Mouse (Mus musculus) hindbrain, embryonic 15.5 days (tissue): ENCODE measurements around the gene Sft2d2. TPM values are rescaled to one million over a fixed set of nuclear protein-coding genes. Genes with fewer than 3 reads are reported as not detected.

Experiments
- ATAC-seq: fragments of 200-750 bp; cut with Nextera tagmentation; 2 replicates; pipeline ENCODE4 v1.8.0; 2017; ENCODE audit warnings: low read depth, moderate number of reproducible peaks, moderate TSS enrichment; ENCODE audit not compliant: low FRiP score
- H3K27ac ChIP-seq: fragments of 300-500 bp; sonication (generic); replicated peaks from 2 replicates; pipeline ENCODE4 v1.5.1; 2015; ENCODE audit warnings: mild to moderate bottlenecking, inconsistent platforms
- H3K27me3 ChIP-seq: fragments of 300-500 bp; sonication (generic); 2 replicates; pipeline ENCODE4 v1.6.1; 2015; ENCODE audit warnings: control low read depth, inconsistent platforms
- H3K36me3 ChIP-seq: fragments of 300-500 bp; sonication (generic); 2 replicates; pipeline ENCODE4 v1.6.1; 2015; ENCODE audit warnings: control low read depth, inconsistent platforms
- H3K4me1 ChIP-seq: fragments of 300-500 bp; sonication (generic); replicated peaks from 2 replicates; pipeline ENCODE4 v1.6.1; 2015; ENCODE audit warnings: control low read depth, inconsistent platforms
- H3K4me2 ChIP-seq: fragments of 300-500 bp; sonication (generic); 2 replicates; pipeline ENCODE4 v1.6.1; 2015; ENCODE audit warnings: moderate library complexity, mild to moderate bottlenecking, inconsistent platforms
- H3K4me3 ChIP-seq: fragments of 300-500 bp; sonication (generic); 2 replicates; pipeline ENCODE4 v1.5.1; 2015; ENCODE audit warnings: mild to moderate bottlenecking, inconsistent platforms
- H3K9ac ChIP-seq: fragments of 300-500 bp; sonication (generic); 2 replicates; pipeline ENCODE4 v1.6.1; 2015; ENCODE audit warnings: inconsistent platforms
- H3K9me3 ChIP-seq: fragments of 300-500 bp; sonication (generic); 2 replicates; pipeline ENCODE4 v1.6.1; 2016; ENCODE audit warnings: control low read depth, inconsistent platforms
- WGBS: fragments of 180-500 bp; shearing (Covaris S2); methylation state at CpG from one replicate; pipeline ENCODE4 v1.1.7; 2015; 5-methylcytosine and 5-hydroxymethylcytosine counted together
- polyA plus RNA-seq: library from polyadenylated mRNA; unstranded; fragments of >200 nt; fragmentation: Nextera tagmentation; extraction: Ambion mirVana; gene quantifications from 2 replicates; pipeline ENCODE4 v1.2.1, GENCODE M21; 2015

Sft2d2 gene
- polyA plus RNA-seq, 1 experiment from 2014 or later: 7.3 TPM

GRCm38 (mm10) chr1:165188806-165189580, 5.2 kb downstream of the Sft2d2 start:
- Histone ChIP-seq H3K4me1 (peaks cover 7% of the 10 kb centered on the region), H3K9me3 (no peaks in the 10 kb centered on the region), H3K4me3 (no peak overlapping the region), H3K9ac (no peak overlapping the region), H3K36me3 (no peaks in the 10 kb centered on the region), H3K27me3 (no peaks in the 10 kb centered on the region), H3K27ac (no peak overlapping the region), H3K4me2 (no peak overlapping the region)
- WGBS: 84% methylated on average over 10 of the region's 10 CpGs
- no peak for ATAC-seq

DNA sequence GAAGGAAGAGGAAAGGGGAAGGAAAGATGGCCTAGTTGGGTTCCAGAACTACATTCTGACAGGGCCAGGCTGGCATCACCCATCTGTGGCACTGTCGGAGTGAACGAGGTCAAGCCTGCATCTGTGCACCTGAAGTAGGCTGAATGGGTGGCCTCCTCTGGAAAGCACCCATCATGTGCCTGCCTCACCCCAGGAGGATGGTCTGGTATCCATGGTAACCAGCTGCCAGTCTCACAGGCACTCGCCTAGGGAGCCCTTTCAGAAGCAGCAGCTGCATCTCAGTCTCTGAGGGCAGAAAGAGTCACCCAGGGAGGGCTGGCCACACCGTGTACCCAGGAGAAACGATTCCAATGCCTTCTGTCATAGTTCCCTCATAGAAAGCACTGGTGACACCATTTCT, 6.9 kb downstream of the Sft2d2 start:
- H3K4me2 ChIP-seq: no peak overlapping the region
- no peak overlapping the region for H3K4me3 ChIP-seq
- peak; percentile 61; the same call in 1 of the 2 replicates for ATAC-seq
- H3K9me3 ChIP-seq: no peaks in the 10 kb centered on the region
- no peaks in the 10 kb centered on the region for H3K27me3 ChIP-seq
- no peaks in the 10 kb centered on the region for H3K36me3 ChIP-seq
- H3K4me1 ChIP-seq: peaks cover 4% of the 10 kb centered on the region; the same call in 1 of the 2 replicates
- WGBS: 48% methylated on average over 5 of the region's 5 CpGs
- H3K9ac ChIP-seq: no peak overlapping the region
- no peak overlapping the region for H3K27ac ChIP-seq

DNA sequence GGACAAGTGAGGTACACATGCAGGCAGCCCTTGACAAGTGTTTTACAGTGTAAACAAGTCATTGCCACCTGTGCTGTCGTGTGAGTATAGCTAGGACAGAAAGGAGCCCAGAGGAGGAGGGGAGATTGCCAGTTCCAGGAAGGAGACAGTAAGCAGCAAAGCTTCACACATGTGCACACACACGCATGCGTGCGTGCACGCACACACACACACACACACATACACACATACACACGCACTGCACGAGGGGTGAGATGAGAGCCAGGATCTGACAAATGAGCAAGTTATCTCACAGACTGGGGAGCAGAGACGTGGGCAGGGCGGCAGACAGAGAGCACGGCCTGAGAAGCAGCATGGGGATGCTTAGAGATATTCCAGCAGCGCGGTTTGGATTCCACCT, 7.7 kb downstream of the Sft2d2 start:
- Histone ChIP-seq H3K4me1 (peaks cover 4% of the 10 kb centered on the region; the same call in 1 of the 2 replicates), H3K27ac (no peak overlapping the region), H3K9ac (no peak overlapping the region), H3K27me3 (no peaks in the 10 kb centered on the region), H3K4me3 (no peak overlapping the region), H3K9me3 (no peaks in the 10 kb centered on the region), H3K36me3 (no peaks in the 10 kb centered on the region), H3K4me2 (no peak overlapping the region)
- ATAC-seq: no peak
- WGBS: 84% methylated on average over 12 of the region's 12 CpGs

DNA sequence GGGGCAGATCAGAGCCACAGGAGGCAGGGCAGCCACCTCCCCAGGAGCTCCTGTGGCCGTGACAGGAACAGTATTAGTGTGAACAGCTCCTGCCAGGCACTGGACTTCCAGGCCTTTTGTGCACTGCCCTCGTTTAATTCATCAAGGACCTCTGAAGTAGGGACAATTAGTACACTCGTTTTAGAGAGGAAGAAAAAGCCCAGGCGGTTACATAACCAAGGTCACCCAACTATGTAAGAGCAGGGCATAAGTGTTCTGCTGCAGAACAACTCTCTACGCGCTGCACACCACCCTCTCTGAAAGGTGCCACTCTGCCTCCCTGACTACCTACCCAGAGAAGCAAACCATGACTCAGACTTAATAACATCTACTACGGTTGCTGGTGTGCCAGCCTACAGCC, 9.1 kb downstream of the Sft2d2 start:
- H3K4me3 ChIP-seq: no peak overlapping the region
- H3K27me3 ChIP-seq: no peaks in the 10 kb centered on the region
- no peak for ATAC-seq
- peaks cover 4% of the 10 kb centered on the region; the same call in 1 of the 2 replicates for H3K4me1 ChIP-seq
- H3K27ac ChIP-seq: no peak overlapping the region
- H3K36me3 ChIP-seq: no peaks in the 10 kb centered on the region
- no peaks in the 10 kb centered on the region for H3K9me3 ChIP-seq
- no peak overlapping the region for H3K4me2 ChIP-seq
- no peak overlapping the region for H3K9ac ChIP-seq
- 73% methylated on average over 7 of the region's 7 CpGs for WGBS

GRCm38 (mm10) chr1:165184178-165184577, 10.1 kb downstream of the Sft2d2 start:
- Histone ChIP-seq H3K27me3 (no peaks in the 10 kb centered on the region), H3K9me3 (no peaks in the 10 kb centered on the region), H3K4me2 (no peak overlapping the region), H3K36me3 (no peaks in the 10 kb centered on the region), H3K27ac (no peak overlapping the region), H3K9ac (no peak overlapping the region), H3K4me3 (no peak overlapping the region), H3K4me1 (peaks cover 4% of the 10 kb centered on the region; the same call in 1 of the 2 replicates)
- WGBS: 94% methylated on average over 3 of the region's 3 CpGs
- no peak for ATAC-seq

- ATAC-seq: no peak
- H3K9ac ChIP-seq: no peak overlapping the region
- no peaks in the 10 kb centered on the region for H3K27me3 ChIP-seq
- H3K36me3 ChIP-seq: no peaks in the 10 kb centered on the region
- no peak overlapping the region for H3K4me3 ChIP-seq
- H3K4me2 ChIP-seq: no peak overlapping the region
- 78% methylated on average over 6 of the region's 6 CpGs for WGBS
- H3K9me3 ChIP-seq: no peaks in the 10 kb centered on the region
- peaks cover 4% of the 10 kb centered on the region; the same call in 1 of the 2 replicates for H3K4me1 ChIP-seq
- no peak overlapping the region for H3K27ac ChIP-seq
Observed at GRCm38 (mm10) chr1:165183400-165183799, 10.8 kb downstream of the Sft2d2 start.

DNA sequence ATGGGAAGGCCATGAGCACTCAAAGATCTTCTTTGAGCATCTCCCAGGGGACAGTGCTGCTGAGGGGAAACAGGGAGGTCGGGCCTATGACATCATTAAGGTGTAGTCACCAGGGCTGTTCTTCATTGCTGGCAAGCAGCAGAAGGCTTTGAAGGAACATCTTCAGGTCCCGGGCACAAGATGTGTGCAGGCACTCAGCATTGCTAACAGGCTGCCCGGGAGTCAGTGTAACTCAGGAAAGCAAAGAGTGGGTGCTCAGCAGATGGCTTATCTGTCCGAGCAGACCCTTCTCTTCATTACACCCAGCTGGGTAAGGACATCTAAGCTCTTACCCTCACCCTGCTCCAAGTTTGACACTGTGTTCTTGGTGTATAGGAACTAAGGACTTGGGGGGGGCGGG, 14.9 kb downstream of the Sft2d2 start:
- no peak for ATAC-seq
- no peaks in the 10 kb centered on the region for H3K36me3 ChIP-seq

GRCm38 (mm10) chr1:165178075-165178474, 16.2 kb downstream of the Sft2d2 start:
- Histone ChIP-seq H3K9me3 (no peaks in the 10 kb centered on the region), H3K9ac (no peak overlapping the region), H3K4me2 (no peak overlapping the region), H3K36me3 (no peaks in the 10 kb centered on the region), H3K27me3 (no peaks in the 10 kb centered on the region), H3K27ac (no peak overlapping the region), H3K4me3 (no peak overlapping the region), H3K4me1 (no peaks in the 10 kb centered on the region)
- ATAC-seq: no peak
- 79% methylated on average over 6 of the region's 6 CpGs for WGBS

More for the DNA sequence above, 14.9 kb downstream of the Sft2d2 start:
- Histone ChIP-seq H3K27ac (no peak overlapping the region), H3K4me3 (no peak overlapping the region), H3K4me1 (no peaks in the 10 kb centered on the region), H3K4me2 (no peak overlapping the region), H3K9me3 (no peaks in the 10 kb centered on the region), H3K27me3 (no peaks in the 10 kb centered on the region), H3K9ac (no peak overlapping the region)
- WGBS: 86% methylated on average over 5 of the region's 5 CpGs

GRCm38 (mm10) chr1:165174059-165174616, 20.1 kb downstream of the Sft2d2 start:
- ATAC-seq: no peak
- Histone ChIP-seq H3K36me3 (no peaks in the 10 kb centered on the region), H3K27me3 (no peaks in the 10 kb centered on the region), H3K27ac (no peak overlapping the region), H3K4me2 (no peak overlapping the region), H3K4me3 (no peak overlapping the region), H3K9me3 (no peaks in the 10 kb centered on the region), H3K4me1 (no peaks in the 10 kb centered on the region), H3K9ac (no peak overlapping the region)
- 65% methylated on average over 9 of the region's 9 CpGs for WGBS

- Histone ChIP-seq H3K4me2 (no peak overlapping the region), H3K27ac (no peak overlapping the region), H3K4me1 (no peaks in the 10 kb centered on the region), H3K27me3 (no peaks in the 10 kb centered on the region), H3K4me3 (no peak overlapping the region), H3K9ac (no peak overlapping the region), H3K36me3 (no peaks in the 10 kb centered on the region), H3K9me3 (no peaks in the 10 kb centered on the region)
- 88% methylated on average over 8 of the region's 8 CpGs for WGBS
- no peak for ATAC-seq
Observed at GRCm38 (mm10) chr1:165171277-165171676, 23.0 kb downstream of the Sft2d2 start.

DNA sequence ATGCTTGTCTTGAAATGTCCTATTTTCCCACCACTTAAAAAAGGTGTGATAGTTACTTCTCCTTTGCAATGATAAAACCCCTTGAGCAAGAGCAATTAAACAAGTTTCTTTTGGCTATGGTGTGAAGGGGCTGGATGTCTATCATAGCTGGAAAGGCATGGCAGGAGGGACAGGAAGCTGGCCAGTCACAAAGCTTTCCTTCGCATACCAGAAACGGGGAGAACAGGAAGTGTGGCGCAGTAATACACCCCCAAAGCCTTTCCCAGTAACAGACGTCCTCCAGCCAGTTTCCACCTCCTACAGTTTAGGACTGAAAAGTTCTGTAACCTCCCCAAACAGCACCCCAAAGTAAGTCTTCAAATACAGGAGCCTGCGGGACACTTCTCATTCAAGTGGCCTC, 24.1 kb downstream of the Sft2d2 start:
- no peaks in the 10 kb centered on the region for H3K27me3 ChIP-seq
- ATAC-seq: no peak
- no peak overlapping the region for H3K4me3 ChIP-seq
- H3K36me3 ChIP-seq: no peaks in the 10 kb centered on the region
- H3K4me2 ChIP-seq: no peak overlapping the region
- H3K4me1 ChIP-seq: no peaks in the 10 kb centered on the region
- WGBS: 85% methylated on average over 5 of the region's 5 CpGs
- H3K9ac ChIP-seq: no peak overlapping the region
- H3K9me3 ChIP-seq: no peaks in the 10 kb centered on the region
- no peak overlapping the region for H3K27ac ChIP-seq

DNA sequence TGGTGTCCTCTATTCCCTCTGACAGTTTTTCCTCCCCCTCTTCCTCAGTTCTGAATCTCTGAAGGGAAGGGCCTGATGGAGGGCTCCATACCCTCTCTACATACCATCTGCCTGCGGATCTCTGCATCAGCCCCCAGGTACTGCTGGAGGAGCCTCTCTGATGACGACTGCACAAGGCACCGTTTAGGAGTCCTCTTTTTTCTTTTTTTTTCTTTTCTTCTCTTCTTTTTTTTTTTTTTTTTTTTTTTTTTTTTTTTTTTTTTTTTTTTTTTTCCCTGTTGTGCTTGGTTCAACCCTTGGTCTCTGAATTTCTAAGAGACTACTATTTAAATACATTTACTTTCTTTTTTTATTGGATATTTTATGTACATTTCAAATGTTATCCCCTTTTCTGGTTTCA, 24.8 kb downstream of the Sft2d2 start:
- ATAC-seq: no peak
- H3K27ac ChIP-seq: no peak overlapping the region
- no peaks in the 10 kb centered on the region for H3K36me3 ChIP-seq
- WGBS: 83% methylated on average over 3 of the region's 3 CpGs
- no peaks in the 10 kb centered on the region for H3K4me1 ChIP-seq
- H3K4me3 ChIP-seq: no peak overlapping the region
- H3K27me3 ChIP-seq: no peaks in the 10 kb centered on the region
- no peaks in the 10 kb centered on the region for H3K9me3 ChIP-seq
- H3K9ac ChIP-seq: no peak overlapping the region
- no peak overlapping the region for H3K4me2 ChIP-seq
